Mouse (Mus musculus): ENCODE data around the gene Syt2. TPM values are rescaled to one million over a fixed set of nuclear protein-coding genes. Genes with fewer than 3 reads are reported as not detected.

Syt2 gene
- total RNA-seq, 4 experiments from 2014 or later, result 0.02 TPM; not detected in 3

DNA sequence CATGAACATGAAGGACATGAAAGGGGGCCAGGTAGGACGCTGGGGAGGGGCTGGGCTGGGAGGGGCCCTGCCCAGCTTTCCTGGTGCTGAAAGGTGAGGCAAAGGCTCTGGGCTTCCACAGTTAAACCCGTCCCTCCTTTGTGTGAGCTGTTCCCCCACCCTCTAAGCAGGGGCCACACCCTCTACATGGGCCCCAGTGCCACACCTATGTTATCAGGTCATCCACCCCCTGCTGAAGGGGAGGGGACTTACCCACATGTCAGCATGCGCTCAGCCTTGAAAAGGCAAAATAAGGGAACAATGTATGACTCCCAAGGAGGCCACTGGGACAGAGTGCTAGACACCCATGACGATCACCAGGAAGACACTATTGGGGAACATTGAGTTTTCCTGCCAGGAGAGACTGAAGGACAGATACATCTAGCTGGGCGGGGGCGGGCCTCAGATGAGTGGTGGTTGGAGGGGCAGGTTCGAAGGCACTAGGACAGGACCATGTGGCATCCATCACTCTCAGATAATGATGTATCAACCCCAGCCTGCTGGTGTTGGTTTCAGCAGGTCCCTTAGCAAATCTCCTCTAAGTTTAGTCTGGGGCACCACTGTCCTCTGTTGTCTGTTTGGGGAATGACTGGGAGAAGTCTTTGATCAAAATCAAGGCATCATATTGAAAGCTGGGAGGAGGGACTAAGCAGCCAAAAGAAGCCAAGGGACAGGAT, 95.6 kb downstream of the Syt2 start:
- DNase-seq (ENCODE audit: low spot score in 2 of 2), result no peak

DNA sequence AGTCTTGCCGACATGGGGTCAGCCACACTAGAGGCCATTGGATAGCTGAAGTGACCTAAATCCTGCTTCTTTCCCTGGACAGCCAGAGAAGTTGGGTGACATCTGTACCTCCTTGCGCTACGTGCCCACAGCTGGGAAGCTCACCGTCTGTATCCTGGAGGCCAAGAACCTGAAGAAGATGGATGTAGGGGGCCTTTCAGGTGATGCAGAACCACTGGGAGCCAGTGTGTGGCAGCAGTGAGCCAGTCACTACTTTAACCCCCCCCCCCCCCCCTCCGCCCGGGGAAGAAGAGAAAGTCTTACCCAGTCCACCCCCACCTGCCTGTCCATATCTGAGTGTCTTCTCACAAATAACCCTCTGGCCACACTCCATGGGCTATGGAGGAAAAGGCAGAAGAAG, 99.2 kb downstream of the Syt2 start:
- DNase-seq (ENCODE audit: low spot score in 2 of 2), result peak in 1 of 2 experiments; percentile 33

DNA sequence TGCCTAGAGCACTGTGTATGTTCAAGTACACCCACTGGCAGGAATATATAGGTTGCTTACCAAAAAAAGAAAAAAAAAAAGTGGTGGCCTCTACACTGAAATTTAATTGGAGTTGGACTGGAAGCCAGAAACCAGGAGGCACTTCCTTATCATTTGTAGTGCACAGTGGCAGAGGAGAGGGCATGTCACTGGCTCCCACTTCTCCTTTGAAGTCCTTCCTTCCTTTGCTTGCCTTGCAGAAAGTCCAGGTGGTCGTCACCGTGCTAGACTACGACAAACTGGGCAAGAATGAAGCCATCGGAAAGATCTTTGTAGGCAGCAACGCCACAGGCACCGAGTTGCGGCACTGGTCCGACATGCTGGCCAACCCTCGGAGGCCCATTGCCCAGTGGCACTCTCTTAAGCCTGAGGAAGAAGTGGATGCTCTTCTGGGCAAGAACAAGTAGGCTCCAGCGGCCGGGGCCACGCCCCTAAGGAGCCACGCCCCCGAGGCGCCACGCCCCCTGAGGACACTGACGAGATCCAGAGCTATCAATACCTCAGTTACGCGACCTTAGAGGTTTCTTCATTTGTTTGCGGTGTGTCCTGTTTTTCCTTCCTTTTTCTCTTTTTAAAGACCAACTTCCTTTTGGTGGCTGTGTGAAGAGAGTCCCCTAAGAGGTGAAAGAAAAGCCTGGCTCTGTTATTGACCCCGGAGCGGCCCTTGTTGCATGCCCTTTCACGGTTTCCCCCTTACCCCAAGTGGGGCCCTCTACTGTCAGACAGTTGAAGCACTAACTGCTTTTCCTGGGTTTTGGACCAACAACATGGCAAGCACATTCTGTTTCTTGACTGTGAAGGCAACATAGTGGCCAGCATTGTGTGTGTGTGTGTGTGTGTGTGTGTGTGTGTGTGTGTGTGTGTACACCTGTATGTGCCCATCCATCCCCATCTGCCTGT, 101.0 kb downstream of the Syt2 start:
- peak; percentile 69 to 70 for DNase-seq (ENCODE audit: low spot score in 2 of 2)

DNA sequence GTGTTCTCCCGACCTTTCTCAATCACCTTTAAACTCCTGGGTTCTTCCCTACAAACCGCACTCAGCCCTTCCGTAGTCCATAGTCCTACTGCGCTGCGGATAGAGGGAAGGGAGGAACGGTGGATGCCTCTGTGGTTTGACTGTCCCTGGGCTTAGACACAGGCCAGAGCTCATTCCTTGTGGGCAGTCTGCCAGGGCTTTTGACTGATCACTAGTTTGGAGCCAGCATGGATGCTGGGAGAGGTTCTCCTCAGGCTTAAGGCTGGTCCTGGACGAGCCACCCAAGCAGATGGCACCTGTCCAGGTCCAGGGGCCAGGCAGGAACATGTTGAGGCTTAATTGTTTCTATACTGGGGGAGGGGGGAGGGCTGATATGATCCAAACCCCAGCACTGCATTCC, 103.4 kb downstream of the Syt2 start:
- peak; percentile 45 to 54 for DNase-seq (ENCODE audit: low spot score in 2 of 2)

DNA sequence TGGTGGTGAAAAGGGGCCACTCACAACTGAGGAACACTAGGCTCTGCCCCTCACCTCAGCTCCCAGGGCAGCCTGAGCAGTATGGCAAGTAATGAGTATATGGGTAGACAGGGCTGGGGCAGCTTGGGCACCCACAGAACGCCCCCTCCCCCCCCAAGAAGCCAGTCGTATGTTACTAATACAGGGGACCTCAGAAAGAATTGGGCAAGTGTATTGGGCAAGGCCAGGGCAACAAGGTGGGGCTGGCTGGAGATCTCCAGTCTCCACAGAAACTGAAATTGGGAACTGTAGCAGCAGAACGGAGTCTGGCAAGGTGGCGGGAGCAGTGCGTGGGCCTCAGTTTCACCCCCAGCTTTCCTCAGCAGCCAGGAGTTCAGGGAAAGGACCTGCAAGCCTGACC, 106.0 kb downstream of the Syt2 start:
- DNase-seq (ENCODE audit: low spot score in 2 of 2), result no peak

DNA sequence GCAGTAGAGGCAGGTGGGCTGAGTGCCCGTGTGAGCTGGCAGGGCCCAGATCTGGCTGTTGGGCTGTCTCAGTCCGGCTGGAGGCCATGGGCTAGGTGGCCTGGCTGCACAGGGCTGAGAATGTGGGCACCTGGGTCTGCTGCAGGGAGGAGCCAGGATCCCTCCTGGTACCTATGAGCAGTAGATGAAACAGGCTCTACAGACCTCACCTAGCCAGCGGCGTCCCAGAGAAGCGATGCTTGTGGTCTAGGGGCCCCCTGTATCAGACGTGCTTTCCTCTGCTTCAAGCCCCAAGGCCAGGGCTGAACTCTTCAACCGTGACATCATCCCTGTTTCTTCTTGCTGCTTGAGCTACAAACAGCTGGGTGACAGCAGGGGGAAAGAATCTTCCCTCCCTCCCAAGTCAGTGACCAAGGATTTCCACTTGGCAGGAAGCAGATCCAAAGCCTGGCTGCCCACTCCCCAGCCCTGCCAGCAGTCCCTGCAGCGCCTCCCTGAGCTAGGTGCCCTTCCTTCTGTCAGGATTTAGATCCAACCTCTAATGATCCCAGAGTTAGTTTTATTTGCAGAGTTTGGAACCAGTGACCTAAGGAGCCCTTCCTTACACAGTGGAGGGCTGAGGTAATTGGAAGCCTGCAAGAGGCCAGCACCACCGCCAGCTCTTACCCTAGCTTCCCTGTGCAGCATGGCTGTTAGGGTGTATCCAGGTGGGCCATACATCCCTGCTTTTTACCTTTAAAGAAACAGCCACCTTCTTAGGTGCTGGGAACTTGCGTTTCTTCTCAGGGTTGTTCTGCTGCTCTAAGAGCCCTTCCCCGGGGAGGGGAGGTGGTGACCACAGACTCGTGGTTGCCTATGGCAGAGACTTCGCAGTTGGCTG, 107.5 kb downstream of the Syt2 start:
- DNase-seq (ENCODE audit: low spot score in 2 of 2), result peak; percentile 55 to 56

DNA sequence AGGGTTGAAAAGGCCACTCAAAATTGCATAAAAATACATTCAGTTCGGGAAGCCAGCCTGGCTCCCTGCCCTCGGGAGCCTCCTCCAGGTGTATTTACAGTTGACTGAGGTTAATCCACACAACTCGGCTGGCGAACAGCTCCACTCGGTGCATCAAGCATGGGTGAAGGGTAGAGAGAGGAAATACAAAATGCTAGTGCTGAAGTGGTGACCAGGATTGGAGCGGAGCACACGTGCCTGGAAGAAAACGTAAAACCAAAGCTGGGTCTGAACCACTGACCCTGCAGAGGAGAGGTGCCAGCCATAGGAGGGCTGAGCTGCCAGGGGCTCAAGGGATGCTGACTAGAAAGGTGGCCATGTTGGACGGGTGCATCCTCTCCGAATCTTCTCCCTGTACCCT, 108.3 kb downstream of the Syt2 start:
- DNase-seq (ENCODE audit: low spot score in 2 of 2), result no peak

DNA sequence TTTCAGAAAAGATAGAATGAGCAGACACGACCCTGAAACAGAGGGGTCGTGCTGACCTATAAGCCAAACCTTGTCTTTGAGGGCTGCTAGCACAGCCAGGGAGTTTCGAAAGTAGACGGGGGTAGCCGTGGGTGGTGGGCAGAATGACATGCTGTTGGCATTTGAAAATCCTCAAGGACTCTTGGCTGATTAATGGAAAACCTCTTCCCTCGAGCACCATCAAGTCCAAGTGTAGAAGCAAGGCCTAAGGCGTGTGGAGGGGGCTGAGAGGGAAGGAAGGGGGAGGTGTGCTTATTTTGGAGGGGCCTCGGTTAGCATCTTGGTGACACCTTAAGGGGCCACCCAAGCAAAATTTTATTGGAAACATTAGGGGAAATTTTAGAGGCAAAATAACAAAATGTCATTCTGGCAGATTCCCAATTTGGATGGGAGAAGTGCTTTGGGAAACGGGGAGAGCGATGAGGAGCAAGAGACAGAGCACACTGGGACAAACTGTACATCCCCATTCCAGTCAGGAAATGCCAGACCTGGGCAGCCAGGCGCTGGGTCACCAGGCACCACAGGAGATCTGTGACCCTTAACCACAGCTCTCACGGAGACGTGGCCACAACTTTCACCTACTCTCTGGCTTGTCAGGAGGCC, 109.2 kb downstream of the Syt2 start:
- no peak for DNase-seq (ENCODE audit: low spot score in 2 of 2)

DNA sequence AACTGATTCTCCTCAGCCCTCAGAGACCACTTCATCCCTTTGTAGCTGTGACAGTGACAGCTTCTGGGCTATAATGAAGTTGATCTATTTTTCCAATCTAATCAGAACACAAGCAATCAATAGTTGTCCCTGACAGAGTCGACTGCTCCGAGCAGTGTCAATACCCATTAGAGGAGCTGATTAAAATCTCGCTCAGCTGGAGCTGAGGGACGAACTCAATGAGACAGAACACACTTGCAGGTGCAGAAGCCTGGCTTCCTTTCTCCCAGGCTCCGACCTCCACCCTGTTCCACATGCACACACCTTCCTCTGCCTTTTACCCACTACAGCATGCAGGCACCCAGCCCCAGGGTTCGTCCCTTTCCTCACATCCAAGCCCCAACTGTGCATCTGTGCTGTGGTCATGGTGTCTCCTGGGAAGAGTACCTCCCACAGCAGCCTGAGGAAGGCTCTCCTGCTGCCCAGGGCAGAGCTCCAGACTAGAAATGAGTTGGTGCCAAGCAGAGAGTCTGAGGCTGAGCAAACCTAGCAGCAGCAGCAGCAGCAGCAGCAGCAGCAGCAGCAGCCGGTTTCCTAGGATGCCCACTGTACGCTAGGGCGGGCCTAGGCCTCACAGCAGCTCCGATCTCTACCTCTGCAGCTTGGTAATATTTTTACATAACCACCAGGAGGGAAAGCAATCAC, 109.9 kb downstream of the Syt2 start:
- DNase-seq (ENCODE audit: low spot score in 2 of 2), result no peak

DNA sequence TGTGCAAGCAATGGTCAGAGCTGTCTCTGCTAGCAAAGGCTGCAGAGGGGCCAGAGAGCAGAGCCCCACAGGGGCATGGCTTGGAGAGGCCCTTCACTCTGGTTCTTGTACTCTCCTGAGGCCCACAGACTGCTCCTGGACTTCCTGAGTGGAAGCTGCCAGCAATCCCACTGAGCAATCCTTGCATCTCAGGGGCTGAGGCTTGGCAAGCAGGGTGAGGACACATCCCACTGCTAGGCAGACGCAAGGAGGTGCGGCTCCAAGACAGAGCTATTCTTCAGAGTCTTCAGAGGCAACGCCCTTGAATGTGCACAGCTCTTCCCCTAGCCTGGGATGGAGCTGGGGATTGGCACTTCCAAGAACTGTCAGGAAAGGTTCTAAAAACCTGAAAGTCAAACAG, 110.8 kb downstream of the Syt2 start:
- DNase-seq (ENCODE audit: low spot score in 2 of 2), result peak in 1 of 2 experiments; percentile 32

DNA sequence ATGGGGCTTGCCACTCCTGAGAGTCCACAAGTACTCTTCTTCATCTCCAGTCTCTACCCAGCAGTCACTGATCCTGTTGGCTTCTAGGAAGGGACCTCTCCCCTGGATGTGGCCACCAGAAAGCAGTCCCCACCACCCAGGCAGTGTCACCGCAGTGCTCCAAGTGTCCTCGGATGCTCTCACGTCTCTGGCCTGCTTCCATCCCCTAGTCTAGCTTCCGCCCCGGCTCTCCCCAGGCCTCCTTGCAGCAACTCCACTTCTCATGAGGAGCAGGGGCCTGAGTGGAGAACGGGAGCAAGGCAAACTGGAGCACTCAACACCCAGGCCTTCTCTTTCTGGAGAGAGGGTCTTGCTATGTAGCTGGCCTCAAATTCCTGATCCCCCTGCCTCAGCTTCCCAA, 112.7 kb downstream of the Syt2 start:
- DNase-seq (ENCODE audit: low spot score in 2 of 2), result no peak

DNA sequence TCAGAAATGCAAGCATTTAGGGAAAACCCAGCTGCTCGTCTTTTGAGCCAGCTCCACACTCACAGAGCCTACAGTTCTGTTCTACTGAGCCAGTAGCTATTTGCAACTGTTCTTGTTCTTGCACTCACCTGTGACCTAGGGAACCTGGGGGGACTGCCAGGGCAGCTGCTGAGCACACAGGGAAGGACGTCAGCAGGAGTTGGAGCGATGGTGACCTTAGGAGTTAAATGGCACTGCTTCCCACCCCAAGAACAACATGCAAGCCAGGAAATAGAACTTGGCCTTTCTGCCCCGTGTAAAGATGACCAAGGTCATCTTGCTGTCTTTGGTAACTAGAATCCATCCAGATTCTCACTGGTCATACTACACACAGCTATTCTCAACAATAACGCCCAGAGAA, 114.2 kb downstream of the Syt2 start:
- DNase-seq (ENCODE audit: low spot score in 2 of 2), result no peak

DNA sequence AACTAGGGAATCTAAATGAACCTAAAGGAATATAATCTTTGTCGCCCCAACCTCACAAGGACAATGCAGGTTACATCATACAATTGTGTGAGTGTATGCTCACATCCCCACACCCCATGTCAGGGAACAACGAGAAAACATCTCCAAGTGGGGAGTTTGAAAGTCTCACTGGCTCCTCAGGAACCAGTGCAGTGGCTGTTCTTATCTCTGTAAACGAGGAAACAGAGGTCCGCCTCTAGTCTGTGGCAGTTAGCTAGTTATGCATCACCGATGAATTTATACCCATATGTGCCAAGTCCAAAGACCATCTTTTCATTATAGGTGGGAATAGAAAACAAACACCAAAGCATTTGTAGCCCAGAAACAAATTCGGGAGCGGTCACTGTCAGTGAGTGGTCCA, 115.1 kb downstream of the Syt2 start:
- no peak for DNase-seq (ENCODE audit: low spot score in 2 of 2)

DNA sequence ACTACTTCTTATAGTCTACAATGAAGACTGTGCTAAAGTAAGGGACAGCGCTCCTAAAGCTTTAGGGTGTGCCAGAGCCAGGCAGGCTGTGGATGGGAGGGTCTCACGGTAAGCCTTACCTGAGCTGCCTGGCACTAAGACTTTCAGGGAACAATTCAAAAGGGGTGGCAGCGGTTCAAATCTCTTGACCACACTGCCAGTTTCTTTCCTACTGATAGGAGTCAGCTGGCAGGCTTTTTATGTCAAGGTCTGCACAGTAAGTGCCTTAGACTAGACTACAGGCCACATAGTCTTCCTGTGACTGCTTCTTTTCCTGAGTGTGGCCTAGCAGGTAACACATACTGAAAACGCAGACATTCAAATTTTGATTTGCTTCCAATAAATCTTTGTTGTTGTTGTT, 116.8 kb downstream of the Syt2 start:
- DNase-seq (ENCODE audit: low spot score in 2 of 2), result no peak

DNA sequence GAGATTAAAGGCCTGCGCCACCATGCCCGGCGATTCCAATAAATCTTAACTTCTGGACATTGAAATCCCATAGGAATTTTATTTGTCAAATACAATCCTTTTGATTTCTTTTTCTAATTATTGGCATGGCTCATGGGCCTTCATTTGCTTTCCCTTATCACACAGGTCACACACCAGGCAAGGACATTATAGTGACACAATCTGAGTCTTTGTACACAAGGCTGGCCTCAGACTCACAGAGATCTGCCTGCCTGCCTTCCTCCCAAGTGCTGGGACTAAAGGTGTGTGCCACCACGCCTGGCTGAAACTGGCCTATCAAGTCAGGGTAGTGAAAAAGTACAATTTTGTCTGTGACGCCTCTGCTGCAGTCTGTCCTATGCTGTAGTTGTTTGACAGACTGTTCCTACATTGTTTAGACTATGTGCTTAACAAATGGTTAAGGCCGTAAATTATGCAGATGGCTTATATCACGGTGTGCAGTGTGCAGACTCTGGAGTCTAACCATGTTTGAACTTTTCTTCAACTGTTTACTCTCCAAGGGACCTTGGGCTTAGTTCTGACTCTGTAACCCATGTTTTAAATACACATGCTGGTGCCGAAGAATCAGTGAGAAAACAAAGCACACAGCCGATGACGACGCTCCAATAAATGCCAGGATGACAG, 117.4 kb downstream of the Syt2 start:
- no peak for DNase-seq (ENCODE audit: low spot score in 2 of 2)

DNA sequence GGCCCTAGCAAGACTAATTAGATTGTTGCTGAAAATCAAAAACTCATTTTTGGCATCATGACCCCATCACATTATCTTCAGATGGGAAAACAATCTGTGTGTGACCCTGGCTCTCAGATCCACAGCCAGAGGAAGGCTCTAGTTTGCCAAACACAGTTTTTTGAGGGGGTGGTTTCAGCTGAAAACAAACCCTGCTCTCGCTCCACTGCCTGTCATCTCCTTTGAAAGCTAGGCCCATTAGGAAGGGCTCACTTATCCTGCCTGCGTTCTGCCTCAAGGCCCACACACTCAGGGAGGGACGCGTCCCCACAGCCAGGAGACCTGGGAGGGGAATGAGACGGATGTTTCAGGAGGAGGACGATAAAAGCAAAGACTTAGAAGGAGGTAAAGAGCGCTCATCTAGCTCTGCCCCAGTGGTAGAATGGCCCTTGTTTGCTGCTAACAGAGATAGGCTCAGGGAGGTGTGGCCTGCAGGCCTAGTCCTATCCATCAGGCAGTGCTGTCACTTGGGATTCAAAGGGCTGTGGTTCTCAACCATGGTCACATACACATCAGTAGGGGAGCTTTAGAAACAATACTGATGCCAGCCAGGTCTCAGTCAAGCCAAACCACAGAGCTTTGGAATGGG, 118.5 kb downstream of the Syt2 start:
- DNase-seq (ENCODE audit: low spot score in 2 of 2), result no peak

DNA sequence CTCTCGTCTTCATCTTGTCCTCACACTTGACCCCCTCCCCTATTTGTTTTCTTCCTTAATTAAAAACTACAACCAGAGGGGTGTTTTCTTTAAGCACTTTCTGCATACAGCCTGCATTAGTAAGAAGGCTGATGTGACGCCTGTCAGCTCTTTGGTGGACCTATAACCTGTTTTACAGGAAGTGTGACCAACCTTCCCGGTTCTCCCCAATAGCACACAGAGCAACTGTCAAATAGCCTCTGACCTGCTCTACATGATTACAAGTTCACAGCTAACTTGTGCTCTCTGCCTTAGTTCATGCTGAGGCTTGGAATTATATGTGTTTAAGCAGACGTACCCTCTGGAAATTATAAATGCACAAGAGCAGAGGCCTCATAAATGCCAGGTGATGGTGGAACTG, 120.0 kb downstream of the Syt2 start:
- no peak for DNase-seq (ENCODE audit: low spot score in 2 of 2)

DNA sequence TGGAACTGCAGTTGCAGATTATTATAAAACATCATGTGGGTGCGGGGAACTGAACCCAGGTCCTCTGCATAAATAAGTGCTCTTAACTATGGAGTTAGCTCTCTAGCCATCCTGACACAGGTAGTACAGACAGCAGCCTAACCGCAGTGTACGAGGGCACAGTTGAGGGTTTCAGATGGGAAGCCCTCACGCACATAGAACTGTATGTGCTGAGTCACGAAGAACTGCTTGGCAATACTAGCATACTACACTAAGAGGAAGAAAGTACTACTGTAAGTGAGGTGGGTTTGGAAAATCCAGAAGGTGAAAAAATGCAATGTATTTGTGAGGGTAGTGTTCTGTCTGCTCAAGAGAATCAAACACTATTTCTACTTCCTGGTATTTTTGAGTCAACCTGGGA, 123.8 kb downstream of the Syt2 start:
- no peak for DNase-seq (ENCODE audit: low spot score in 2 of 2)

DNA sequence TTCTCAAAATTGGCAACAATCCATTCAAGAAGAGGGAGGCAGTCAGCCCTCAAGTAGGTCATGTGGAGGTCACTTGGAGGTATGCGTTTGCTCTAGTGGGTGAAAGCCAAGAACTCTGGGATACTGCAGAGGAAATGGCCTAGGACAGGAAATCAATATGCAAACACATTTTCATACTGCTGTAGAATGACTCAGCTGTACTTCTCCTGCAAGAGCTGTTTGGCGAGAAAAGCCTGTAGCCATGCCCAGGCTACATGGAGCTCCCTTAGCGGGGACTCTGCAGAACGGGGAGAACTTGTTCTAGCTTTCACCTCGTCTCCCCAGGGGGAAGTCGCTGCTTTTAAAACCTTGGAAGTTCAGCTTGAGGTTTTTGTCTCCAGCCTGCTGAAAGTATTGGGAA, 124.9 kb downstream of the Syt2 start:
- peak; percentile 38 to 64 for DNase-seq (ENCODE audit: low spot score in 2 of 2)

DNA sequence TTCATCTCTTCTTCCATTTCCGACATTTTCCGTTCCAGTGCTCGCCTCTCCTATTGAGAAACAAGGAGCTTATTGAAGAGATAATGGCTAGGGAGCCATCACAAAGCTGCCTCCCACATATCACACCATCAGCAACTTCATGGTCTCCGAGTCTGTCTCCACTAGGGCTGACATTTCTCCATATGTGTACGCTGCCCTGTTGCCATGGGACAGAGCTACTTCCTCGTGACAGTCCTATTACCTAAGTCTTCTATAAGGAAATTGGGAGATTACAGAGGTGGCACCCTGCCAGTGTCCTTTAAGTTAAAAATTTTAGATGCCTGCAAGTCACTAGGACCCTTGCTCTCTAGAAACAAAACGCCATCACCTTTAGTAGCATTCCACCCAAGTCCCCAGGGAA, 125.5 kb downstream of the Syt2 start:
- DNase-seq (ENCODE audit: low spot score in 2 of 2), result no peak

All from gastrocnemius, adult 8-10 months (tissue).